Mouse (Mus musculus) MEL (cell line): ENCODE results near the gene Mcub.

Experiments used
- BHLHE40 ChIP-seq: IDR thresholded peaks from 2 replicates; pipeline ENCODE4 v1.6.1; 2012; ENCODE audit warnings: low read depth, mild to moderate bottlenecking, inconsistent platforms, low read length, improper control_type of control experiment, borderline replicate concordance
- CTCF ChIP-seq, 3 experiments: IDR thresholded peaks in 2 of 3; conservative IDR thresholded peaks in 1 of 3; 2 replicates each; pipeline ENCODE4 v1.5.1; 2011 to 2012; ENCODE audit warnings: low read length in 3 of 3, low read depth in 2 of 3, mild to moderate bottlenecking in 2 of 3, improper control_type of control experiment in 1 of 3, inconsistent platforms in 1 of 3, mixed read lengths in 1 of 3, moderate library complexity in 1 of 3; ENCODE audit not compliant: control insufficient read depth in 1 of 3, insufficient read depth in 1 of 3, poor library complexity in 1 of 3, severe bottlenecking in 1 of 3
- ELF1 ChIP-seq: IDR thresholded peaks from 2 replicates; pipeline ENCODE4 v1.6.1; 2014; ENCODE audit warnings: low read depth, mild to moderate bottlenecking, inconsistent platforms, low read length, improper control_type of control experiment, moderate library complexity
- GABPA ChIP-seq: IDR thresholded peaks from 2 replicates; pipeline ENCODE4 v1.6.1; 2012; ENCODE audit warnings: low read depth, mild to moderate bottlenecking, inconsistent platforms, low read length, improper control_type of control experiment, moderate library complexity
- MXI1 ChIP-seq: IDR thresholded peaks from 2 replicates; pipeline ENCODE4 v1.6.1; 2011; ENCODE audit warnings: mild to moderate bottlenecking, low read depth, low read length, improper control_type of control experiment
- MYB ChIP-seq: IDR thresholded peaks from 2 replicates; pipeline ENCODE4 v1.6.1; 2011; ENCODE audit warnings: mild to moderate bottlenecking, low read depth, low read length, improper control_type of control experiment
- POLR2A ChIP-seq, 2 experiments: IDR thresholded peaks; 2 replicates each; pipeline ENCODE4 v1.6.1; 2011 to 2012; ENCODE audit warnings: low read length in 2 of 2, mild to moderate bottlenecking in 2 of 2, control low read depth in 1 of 2, improper control_type of control experiment in 1 of 2, low read depth in 1 of 2, moderate library complexity in 1 of 2; ENCODE audit not compliant: control insufficient read depth in 1 of 2, insufficient read depth in 1 of 2, poor library complexity in 1 of 2
- SIN3A ChIP-seq: IDR thresholded peaks from 2 replicates; pipeline ENCODE4 v1.6.1; 2012; ENCODE audit warnings: low read length, improper control_type of control experiment, inconsistent platforms
- TAL1 ChIP-seq: IDR thresholded peaks from 2 replicates; pipeline ENCODE4 v1.6.1; 2012; ENCODE audit warnings: mild to moderate bottlenecking, inconsistent platforms, low read length, moderate library complexity, mixed read lengths
- TCF12 ChIP-seq: IDR thresholded peaks from 2 replicates; pipeline ENCODE4 v1.6.1; 2014; ENCODE audit warnings: low read depth, mild to moderate bottlenecking, inconsistent platforms, low read length, improper control_type of control experiment, moderate library complexity
- UBTF ChIP-seq: IDR thresholded peaks from 2 replicates; pipeline ENCODE4 v1.6.1; 2012; ENCODE audit warnings: low read depth, mild to moderate bottlenecking, inconsistent platforms, low read length, improper control_type of control experiment, moderate library complexity, borderline replicate concordance; ENCODE audit not compliant: insufficient read depth
- ZMIZ1 ChIP-seq: IDR thresholded peaks from 2 replicates; pipeline ENCODE4 v1.6.1; 2012; ENCODE audit warnings: low read depth, mild to moderate bottlenecking, inconsistent platforms, low read length, improper control_type of control experiment, moderate library complexity

DNA sequence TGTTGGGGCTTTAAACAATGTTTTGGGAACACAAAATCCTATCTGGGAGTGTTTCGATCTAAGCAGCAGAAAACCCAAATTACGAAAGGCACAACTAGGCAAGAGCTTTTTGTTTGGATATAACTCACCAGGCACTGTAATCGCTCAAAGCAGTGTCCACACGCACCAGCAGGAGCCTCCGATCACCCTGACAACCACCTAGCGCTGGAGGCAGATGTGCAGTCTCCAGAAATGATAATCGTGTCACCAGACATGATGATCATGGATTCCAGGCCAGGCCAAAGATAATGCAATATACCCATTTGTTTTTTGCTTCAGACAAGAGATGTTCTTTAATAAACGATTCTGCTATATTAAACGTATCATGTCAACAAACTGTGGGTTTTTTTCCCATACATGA, 2.1 kb downstream of the Mcub start:
- TF ChIP-seq MYB (no peak), ELF1 (no peak), ZMIZ1 (no peak), TCF12 (no peak), UBTF (no peak), GABPA (no peak), MXI1 (no peak), CTCF (IDR thresholded peaks at IDR 0.05 in 2 of 3, conservative IDR thresholded peaks at IDR 0.05 in 1 of 3; ENCODE audit: control insufficient read depth in 1 of 3, insufficient read depth in 1 of 3, low read depth in 2 of 3, low read length in 3 of 3, poor library complexity in 1 of 3, severe bottlenecking in 1 of 3) (no peak), TAL1 (no peak), POLR2A (IDR thresholded peaks at IDR 0.05; ENCODE audit: control insufficient read depth in 1 of 2, insufficient read depth in 1 of 2, low read depth in 1 of 2, low read length in 2 of 2, poor library complexity in 1 of 2) (no peak), BHLHE40 (no peak), SIN3A (no peak)
